Mouse (Mus musculus) left cerebral cortex, adult 9 months (tissue): ENCODE measurements at regions not wholly inside any gene's neighbourhood (a gene's known extent, or its start where the extent isn't known, plus 50 kb on each side); places are given as distances from the start of the nearest gene placed in this dataset.
"Not testable (repeated sequence)": the region's sequence is repeated elsewhere in the genome, so short reads cannot be mapped to it uniquely, and the experiment has no call there.

Experiments
- DNase-seq, 2 experiments: peaks; one replicate each; pipeline ENCODE4 v3.0.0; 2022; ENCODE audit warnings: low spot score in 2 of 2

DNA sequence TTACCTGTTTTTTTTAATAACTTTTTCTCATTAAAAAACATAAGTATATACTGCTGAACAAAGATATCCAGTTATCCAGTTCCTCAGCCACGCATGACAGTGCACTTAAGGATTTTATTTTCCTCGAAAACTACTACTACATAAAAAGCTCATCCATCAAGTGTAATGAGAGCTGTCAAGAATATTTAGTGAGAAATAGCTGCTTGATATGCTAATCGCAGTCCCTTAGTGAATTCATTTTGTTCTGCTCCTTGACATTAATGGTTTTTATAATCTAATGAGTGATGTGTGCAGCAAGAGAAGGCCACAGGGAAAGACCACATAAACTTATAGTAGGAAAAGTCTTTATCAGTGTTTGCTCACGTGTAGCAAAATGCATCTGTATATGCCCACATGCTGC is 754.0 kb upstream of the Slc39a10 start:
- DNase-seq, result no peak

DNA sequence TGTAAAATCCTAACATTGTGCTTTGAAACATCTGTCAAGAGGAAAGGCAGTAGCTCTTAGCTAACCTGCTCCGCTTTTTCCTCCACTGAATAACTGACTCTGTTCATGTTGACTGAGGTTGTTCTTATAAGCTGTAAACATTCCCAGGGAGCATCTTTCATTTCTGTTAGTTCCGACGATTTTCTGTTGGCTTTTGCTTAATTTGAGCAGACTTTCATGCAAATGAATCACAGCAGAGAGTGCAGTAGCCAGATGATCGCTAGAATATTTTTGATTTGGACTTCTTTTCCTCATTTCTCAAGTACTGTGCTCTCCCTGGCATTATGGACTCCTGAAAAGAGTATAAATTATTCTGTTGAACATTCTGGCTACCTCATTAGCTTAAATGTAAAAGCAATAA is 713.9 kb upstream of the Slc39a10 start:
- no peak for DNase-seq

DNA sequence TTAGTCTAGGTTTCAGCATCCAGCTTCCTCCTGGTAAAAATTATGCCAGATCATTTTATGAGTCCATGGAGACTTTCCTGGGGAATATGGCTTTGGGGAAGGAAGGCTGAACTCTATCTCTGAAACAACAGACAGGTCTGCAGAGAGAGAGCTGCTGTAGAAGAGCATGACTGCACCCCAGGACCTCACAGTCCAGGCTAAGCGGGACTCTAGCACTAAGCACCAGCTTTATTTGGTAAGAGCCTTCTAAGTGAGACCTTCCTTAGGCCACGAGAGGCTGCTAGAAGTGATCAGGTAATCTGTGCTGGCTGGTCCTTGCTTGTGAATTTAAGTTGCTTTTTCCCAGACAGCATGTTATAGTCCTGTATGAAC is 711.3 kb upstream of the Slc39a10 start:
- no peak for DNase-seq

DNA sequence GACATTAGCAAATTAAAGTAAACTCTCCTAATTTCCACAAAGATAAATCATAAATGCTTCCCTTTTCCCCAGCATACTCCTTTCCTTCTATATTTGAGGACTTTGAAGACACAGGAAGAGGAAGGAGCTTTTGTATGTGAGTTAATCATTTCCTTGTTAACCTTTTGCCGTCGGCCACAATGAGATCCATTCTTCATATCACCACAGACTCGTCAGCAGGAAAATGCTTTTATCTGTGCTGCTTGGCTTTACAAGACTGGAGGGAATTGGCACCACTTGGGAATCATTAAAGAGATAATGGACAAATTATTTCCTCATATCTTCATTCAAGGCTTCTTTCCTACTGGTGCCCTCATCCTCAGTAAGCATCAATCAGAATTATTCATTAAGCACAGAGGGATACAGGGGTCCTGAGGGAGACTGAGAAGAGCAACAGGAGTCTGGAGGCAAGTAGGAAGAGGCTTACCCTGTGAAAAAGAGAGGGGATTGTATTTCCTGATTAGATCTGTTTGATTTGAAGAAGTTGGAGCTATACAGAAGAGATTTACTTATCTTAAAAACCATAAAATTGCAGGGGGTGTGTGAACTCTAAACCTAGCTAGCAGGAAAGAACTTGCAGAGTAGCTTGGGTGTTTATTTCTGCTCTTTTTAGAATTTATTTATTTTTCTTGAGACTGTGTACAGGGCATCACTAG is 710.8 kb upstream of the Slc39a10 start:
- DNase-seq, result no peak

DNA sequence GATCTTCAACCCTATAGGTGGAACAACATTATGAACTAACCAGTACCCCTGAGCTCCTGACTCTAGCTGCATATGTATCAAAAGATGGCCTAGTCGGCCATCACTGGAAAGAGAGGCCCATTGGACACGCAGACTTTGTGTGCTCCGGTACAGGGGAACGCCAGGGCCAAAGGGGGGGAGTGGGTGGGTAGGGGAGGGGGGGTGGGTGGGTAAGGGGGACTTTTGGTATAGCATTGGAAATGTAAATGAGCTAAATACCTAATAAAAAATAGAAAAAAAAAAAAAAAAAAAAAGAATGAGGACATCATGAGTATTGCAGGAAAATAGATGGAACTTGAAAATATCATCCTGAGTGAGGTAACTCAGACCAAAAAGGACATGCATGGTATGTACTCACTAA is 701.0 kb upstream of the Slc39a10 start:
- DNase-seq, result not testable (repeated sequence)

DNA sequence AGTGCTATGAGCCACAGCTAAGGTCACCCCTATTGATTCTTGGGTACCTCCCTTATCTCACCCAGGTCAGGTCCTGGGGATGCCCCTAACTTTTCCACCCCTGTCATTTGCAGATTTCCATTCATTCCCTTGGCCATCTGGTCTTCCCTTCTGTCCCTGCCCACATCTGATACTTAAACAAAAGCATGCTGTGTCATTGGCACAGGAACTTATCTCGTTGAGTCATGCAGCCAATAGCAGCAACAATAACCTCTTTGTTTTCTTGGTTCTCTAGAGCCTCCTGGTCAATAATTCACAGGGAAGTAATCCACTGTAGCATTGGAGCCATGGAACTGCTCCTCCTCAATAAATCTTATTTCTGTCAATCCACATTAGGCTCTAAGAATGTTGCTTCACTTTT is 653.0 kb upstream of the Slc39a10 start:
- no peak for DNase-seq

DNA sequence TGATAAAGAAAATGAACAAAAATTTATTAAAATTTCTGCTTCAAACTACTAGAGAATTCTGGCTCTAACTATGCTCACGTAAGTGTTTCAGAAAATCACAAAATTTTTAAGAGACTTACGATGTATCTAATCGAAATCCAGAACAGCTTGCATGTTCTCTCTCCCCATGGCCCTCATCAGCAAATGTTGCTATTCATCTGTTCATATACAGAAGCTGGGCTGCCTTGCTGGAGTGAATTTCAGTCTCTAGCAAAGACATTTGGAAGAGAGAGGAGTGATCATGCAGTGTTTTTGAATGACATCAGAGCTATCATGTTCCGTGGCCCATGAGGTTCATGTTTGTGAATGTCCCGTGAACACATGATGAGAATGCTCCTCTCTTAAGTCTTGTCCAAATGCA is 618.8 kb upstream of the Slc39a10 start:
- no peak for DNase-seq

DNA sequence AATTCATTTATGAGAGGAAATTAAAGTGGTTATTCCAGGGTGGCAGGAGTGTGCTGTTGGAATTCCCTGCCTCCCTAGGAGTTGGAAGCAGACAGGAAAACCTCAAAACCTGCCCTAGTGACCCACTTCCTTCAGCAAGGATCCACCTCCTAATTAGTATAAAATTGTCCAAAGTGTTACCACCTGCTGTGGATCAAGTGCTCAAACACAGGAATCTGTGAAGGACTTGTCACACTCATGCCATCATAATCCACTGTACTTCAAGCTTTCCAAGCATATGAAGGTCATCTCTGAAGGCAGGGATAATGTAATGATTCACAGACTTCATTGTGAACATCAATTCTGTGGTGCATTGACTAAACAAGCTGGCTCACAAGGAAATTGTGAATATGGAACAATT is 615.1 kb upstream of the Slc39a10 start:
- DNase-seq, result no peak

DNA sequence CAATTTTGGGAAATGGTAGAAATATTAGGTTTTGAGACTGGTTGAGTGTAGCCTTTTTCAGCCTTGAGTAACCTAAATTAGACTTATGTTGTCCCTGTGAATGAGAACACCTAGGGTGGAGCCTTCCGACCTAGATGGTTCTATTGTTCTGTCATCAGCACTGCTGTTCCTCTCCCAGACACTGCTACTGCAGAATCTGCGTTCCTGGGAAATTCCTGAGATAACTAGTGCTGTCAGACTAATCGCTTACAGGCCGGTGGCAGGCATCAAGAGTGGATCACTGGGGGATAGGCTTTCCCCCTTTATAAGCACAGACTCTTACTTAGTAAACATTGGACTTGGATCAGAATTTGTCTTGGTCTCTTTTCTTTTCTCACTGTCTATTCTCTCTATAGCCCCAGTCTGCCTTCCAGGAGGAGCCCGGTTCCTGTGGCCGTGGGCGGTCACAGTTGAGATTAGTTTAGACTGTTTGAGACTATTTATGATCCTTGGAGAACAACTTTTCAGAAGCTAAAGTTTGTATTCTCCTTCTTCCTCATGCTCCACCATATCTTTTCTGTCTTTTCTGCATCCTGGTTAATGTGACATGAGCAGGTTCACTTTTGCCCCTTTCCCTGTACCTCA is 596.0 kb upstream of the Slc39a10 start:
- peak in 1 of 2 experiments; percentile 5 for DNase-seq

DNA sequence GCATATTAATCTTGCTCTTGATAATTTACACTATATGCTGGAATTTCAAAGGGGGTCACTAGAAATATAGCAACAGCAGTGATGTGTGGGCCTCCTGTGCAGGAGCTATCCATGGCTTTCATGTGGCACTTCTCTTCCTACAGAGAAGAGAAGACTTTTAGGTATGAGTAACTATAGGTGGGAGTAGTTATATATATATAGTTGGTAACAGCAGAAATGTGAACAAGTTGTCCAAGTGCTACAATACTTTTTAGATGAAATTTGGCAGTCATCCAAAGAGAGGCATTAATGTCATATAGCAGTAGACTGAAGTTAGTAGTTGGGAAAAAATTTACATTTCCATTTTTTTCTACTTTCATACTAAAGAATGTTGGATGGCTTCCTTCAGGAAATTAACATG is 593.4 kb upstream of the Slc39a10 start:
- DNase-seq, result peak in 1 of 2 experiments; percentile 25

DNA sequence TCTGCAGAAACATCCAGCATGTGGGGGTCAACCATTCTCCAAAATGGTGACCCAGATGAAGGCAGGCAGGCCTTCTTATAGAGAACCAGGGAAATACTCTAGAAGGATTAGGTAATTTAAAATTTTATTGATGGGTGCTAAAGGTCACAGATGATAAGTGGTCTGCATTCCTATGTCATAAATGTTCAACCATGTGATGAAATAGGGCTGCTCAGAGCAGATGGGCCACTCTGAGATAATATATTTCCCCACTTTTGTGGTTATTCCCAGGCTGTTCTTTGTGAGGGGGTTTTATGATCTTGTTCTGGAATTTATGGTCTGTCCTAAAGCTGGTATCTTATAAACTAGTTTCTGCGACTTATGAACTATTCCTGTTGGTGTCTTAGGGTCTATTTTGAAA is 586.4 kb upstream of the Slc39a10 start:
- DNase-seq, result no peak

DNA sequence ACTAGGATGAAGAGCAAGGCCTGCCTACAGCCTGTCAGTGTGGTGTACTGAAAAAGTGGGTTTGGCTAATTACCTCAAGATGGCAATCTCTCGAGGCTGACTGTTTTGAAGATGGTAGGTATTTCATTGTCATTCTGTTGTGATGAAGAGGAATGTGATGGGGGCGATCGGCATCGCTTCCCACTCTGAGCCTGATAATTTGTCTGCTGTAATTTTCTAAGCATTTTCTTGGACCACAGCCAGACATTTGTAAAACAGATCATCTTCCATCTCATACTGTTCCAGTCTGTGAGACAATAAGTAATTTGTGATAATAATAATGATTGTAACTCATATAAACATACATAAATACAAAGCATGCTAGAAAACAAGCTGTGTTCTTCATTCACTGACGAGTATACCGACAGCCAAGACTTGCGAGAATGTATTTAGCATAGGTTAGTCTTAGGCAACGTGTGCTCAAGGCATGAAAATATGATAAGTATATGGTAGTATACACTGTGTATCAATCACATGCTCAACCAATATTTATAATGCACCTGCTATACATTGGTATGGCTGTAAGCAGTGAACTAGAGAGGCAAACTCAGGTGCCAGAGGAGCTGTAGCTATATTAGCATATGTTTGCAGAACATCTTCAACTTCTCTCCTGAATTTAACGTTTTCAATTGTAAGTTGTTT is 574.1 kb upstream of the Slc39a10 start:
- DNase-seq, result no peak

DNA sequence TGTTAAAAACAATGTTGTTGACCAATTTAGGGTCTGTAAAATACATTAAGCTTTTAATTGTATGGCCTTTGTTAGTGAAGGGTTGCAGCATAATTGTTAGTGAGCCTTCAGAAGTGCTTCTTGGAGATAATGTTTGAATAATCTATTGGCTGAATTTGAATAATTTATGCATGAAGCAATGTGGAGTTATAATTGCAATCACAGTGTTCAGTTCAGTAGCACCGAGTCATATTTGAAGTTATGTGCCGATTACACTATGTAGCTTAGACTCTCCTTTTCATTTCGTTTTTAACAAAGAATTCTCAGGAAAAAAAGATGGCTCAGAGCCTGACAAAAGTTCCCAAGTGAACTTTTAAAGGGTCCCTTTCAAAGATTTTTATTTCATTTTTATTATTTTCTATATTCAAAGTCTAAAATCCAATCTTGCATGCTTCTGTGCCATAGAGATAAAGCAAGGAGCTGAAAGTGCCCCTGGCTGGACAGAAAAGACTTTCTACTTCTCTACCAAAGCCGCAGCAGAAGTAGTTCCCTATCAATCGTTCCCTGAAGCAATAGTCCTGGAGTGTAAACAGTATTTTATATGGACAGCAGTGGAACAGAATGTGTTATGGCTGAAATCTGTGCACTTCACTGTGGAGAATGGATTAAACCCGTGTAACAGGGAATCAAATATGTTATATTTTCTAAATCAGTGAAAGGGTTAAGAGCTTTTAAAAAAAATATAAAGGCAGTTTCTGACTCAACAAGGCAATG is 556.3 kb upstream of the Slc39a10 start:
- no peak for DNase-seq

DNA sequence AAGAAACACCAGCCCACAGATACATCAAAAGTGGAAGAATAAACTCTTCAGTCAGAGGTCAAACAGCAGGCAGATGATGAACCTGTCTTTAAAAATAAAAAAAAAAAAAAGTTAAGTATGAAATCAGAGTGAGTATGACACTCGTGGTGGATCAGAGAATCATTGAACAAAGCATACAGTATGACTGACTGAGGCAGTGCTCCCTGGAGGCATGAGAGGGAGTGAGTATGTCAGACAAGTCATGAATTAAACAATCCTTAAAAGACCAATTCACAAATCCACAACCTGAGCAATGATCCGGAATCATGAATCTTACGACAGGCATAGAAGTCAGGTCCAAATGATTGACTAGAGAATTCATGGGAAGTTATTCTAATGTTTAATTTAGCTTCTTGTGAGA is 555.4 kb upstream of the Slc39a10 start:
- DNase-seq, result no peak

DNA sequence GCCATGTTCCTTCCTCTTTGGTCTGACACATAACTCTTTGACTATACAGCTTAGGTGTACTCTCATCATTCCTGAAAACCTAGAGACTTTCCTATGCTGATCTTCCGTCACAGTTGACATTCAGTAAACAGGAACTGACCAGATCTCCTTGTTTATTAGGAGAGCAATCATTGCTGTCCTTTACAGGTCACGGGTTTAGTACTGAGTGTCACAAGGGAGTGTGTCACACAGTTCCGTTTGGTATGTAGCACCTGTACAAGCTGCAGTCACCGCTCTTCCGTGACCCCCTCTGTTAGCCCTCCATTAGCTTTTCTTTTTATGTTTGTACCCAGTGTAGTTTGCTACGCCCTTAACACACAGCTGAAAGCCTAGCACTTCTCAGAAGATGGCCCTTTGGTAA is 553.4 kb upstream of the Slc39a10 start:
- no peak for DNase-seq

DNA sequence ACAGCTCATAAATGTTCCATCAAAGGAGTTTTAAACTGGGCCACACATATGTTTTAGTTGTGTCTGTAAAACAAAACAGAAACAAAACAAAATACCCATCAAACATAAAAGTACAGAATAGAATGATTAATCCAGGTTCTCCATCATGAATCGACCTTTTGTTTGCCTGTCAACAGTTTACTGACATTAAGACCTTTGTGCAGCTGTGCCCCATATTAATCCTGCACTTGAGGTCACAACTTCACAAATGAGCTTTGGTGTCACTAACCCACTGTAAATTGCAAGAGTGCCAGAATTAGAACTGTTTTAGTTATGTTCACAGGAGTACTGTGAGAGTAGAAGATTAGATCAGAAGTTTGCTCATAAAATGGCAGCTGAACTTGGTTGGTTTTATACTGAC is 540.2 kb upstream of the Slc39a10 start:
- DNase-seq, result no peak

DNA sequence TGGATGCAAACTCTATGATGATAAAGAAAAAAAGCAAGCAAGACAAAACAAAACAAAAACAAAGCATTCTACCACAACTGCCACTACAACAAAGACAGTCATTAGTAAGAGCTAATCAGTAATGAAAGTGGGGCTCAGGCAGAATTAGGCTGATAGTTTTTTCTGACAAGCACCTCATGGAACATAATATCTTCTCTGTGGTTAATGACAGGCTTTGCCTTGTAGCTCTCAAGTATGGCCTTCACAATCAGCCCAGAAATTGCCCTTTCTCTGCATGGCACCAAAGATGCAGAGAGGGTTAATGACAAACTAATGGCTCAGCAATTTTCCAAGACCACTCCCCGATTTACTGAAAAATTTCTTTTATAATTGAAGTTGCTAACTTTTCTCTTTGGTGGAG is 512.5 kb upstream of the Slc39a10 start:
- DNase-seq, result no peak

DNA sequence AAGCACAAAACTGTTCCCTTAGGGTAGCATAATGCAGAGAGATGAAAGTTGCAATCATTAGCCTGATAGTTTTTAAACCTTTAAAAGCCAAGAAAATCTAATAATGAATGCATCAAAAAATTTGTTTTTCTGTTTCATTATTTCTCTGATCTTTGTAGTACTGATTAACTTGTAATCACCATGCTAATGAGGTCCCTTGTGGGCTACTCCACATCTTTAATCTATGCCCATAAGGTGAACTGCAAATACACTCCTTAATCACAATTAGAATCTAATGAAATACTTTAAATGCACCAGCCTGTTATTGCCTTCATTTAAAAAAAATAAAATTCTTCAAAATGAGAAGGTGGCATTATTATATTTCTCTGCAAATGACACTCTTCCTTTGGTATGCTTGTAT is 493.9 kb upstream of the Slc39a10 start:
- no peak for DNase-seq

DNA sequence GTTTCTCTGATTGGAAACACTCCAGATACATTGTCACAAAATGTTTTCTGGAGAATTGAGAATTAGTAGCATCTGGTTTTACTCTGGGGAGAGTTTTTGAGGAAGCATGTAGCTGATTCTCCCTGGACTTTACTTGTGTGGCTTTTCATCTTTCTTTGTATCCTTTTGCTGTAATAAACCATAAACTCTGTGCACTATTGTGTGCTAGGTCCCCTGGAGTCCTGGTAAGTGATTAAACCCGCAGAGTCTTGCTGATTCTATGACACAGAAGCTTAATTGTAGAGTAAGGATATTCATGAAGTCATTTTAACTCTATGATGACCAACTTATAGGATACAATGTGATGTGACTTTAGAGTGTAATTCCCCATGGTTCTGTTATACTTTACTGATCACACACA is 486.1 kb upstream of the Slc39a10 start:
- no peak for DNase-seq

DNA sequence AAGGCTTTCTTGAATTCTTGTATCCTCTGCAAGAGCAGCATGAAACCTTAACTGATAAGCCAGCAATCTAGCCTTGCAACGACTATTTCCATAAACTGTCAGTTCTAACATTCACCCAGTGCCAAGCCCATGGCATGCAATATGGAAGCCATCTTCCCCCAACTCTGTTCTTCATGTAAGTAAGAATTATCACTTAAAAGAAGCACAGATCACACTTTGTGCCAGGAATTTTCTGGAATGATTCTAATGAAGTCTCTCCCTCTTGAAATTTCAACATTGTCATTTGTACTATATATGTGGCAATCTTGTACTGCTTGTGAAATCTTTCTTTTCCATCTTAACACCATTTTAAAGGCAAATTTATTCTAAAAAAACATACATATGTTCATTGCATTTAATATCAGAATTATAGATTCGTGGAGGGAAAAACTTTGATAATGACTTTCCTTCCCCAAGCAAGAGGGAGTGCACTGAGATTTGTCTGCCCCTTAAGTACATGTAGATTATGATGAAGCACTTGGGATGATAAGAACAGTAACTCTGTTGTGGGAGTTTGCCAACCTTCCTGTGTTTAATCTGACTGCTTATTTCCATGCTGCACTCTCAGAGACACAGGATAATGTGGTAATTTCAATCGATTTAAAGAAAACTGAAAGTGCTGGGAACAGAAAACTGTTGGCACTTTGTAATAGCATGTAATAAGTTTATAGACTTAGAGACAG is 447.2 kb upstream of the Slc39a10 start:
- no peak for DNase-seq

DNA sequence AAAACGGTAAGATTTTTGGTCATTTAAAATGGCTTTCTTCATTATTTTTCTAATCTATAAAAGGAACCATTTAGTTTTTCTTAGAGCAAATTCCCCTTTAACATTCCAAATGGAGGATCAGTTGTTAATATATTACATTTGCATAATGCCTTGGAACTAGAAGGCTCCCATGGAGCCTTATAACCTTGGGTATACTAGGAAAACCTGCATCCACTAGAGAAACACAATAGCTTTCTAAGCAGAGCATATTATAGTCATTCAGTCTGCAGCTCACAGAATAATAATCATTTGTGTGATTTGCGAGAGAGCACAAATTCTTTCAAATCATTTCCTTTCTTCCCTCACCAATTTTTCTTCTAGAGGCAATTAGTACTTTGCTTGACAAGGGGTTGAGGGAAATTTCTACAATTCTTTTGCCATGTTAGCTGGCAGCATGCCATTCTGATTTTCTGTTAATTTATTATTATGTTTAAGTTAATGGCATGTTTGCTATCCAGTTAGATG is 418.0 kb upstream of the Slc39a10 start:
- DNase-seq, result no peak

DNA sequence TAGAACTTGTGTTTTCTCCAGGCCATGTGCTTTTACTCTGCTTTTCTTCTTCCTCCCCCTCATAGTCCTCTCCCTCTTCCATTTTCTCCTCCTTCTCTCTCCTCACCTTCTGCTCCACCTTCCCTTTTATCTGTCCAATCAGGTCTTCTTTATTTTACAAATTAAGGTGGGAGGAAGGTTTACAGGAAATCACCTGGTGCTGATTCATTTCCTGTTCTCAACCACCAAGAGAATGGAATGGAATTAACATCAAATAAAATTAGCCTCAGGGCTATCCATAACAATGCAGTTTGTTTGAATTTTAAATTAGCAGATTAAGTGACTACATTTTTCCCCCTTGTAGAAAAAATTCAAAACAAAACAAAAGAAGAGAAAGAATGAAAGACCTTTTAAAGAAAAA is 414.3 kb upstream of the Slc39a10 start:
- no peak for DNase-seq
